Mouse (Mus musculus) lung, postnatal 14 days (tissue): ENCODE measurements around the gene Hist1h2ae.
A peak's percentile ranks its signal among the peaks of the same experiment; 100 is the strongest.
"Not testable (repeated sequence)": the region's sequence is repeated elsewhere in the genome, so short reads cannot be mapped to it uniquely, and the experiment has no call there.

ENCODE experiments used
- DNase-seq: peaks from one replicate; pipeline ENCODE4 v3.0.0; 2021

Gene Hist1h2ae

GRCm38 (mm10) chr13:23583387-23584068 lies 12.5 kb upstream of the Hist1h2ae start:
- no peak for DNase-seq

DNA sequence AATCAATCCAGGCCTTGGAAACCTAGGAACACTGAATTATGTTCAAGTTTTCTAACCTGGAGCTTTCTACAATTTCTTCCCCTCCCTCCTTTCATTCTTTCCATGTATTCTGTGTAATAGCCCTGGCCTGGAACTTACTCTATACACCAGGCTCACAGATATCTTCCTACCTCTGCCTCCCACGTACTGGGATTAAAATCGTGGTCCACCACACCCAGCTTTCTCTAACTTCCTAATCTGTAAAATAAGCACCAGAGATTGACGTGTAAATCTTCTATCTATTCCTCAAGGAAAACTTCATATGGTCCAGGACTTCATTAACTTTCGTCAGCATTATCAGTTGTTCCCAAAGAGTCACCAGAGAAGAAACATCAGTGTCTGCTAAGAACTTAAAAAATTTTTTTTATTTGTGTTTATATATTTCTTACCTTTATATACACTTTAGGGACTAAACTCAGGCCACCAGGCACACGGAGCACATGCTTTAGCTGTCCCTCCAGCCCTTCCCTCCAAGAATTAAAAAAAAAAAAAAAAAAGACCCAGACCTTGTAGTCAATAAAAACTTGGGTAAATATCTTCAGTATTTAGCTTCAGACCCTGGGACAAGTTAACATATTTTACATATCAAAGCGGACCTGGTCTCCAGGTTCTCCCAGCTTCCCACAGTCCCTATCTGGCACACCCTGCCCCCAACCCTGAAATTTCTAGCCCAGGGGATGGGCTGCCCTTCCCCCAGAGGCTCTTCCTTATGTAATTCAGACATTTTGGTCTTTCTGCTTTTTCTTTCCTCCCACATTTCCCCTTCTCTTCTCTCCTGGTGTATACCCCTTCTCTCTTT lies 11.4 kb upstream of the Hist1h2ae start:
- no peak for DNase-seq

GRCm38 (mm10) chr13:23581408-23582218 lies 10.6 kb upstream of the Hist1h2ae start, which contains the start of gene Hist1h4d:
TSS of gene Hist1h4d (plus strand) at chr13:23581598.
- DNase-seq: peak; percentile 97

GRCm38 (mm10) chr13:23577835-23578234 lies 6.8 kb upstream of the Hist1h2ae start:
- no peak for DNase-seq

DNA sequence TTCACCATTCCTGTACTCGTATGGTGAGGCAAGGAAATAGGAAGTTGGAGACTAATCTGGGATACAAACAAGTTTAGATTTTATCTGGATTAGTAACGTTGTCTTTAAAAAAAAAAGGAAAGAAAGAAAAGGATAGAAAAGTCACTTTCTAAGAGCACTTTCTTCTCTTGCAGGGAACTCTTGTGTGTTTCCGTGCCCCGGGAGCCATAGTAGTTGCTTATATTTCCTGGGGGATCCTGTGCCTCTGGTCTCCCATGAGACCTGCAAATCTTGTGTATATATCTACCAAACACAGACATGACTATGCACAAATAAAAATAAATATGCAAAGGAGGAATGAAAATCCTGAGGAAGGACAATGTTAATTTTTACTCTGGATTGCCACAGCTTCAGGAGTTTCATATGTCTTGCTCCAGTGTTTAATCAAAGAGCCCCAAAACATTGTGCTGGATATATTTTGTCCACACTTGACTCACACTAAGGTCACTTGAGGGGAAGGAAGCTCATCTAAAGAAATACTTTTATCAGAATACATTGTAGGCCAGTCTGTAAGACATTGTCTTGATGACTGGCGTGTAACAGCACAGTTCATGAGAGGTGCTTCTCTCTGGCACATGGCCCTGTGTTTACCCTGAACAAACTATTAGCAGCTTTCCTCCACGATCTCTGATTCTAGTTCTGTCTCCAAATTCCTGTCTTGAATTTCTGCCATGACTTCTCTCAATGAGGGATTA lies 6.1 kb upstream of the Hist1h2ae start:
- DNase-seq: no peak

- no peak for DNase-seq
These were observed 5.4 kb upstream of the Hist1h2ae start for GRCm38 (mm10) chr13:23576351-23576881.

GRCm38 (mm10) chr13:23575864-23576313 lies 4.9 kb upstream of the Hist1h2ae start:
- DNase-seq: not testable (repeated sequence)

- DNase-seq: peak; percentile 36
These were observed 4.3 kb upstream of the Hist1h2ae start, which contains the start of gene Hist1h3d for GRCm38 (mm10) chr13:23575271-23575851. TSS of gene Hist1h3d (plus strand) at chr13:23575763.

GRCm38 (mm10) chr13:23574546-23575170 lies 3.6 kb upstream of the Hist1h2ae start:
- not testable (repeated sequence) for DNase-seq

DNA sequence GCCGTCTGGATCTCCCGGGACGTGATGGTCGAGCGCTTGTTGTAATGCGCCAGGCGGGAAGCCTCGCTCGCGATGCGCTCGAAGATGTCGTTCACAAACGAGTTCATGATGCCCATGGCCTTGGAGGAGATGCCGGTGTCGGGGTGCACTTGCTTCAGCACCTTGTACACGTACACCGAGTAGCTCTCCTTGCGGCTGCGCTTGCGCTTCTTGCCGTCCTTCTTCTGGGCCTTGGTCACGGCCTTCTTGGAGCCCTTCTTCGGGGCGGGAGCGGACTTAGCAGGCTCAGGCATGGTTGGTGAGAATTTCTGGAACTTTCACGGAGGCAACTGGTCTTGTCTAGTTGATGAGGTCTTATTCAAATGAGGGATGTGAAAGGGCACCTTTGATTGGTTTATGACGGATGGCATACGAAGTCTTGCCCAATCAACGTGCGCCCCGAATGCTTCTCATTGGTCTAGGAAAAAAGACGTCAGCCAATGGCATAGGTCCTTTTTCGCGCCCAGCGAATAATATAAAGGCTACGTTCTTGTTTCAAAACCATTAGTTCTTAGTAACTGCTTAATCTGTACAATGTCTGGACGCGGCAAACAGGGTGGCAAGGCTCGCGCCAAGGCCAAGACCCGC lies 3.0 kb upstream of the Hist1h2ae start, which contains the start of the genes Hist1h2bf and Hist1h2ad:
Gene Hist1h2bf, minus strand, starts transcription at position 299 of the 627 bp plus-strand sequence.
Gene Hist1h2ad, plus strand, starts transcription at position 484 of the 627 bp plus-strand sequence.
- peak; percentile 88 for DNase-seq

DNA sequence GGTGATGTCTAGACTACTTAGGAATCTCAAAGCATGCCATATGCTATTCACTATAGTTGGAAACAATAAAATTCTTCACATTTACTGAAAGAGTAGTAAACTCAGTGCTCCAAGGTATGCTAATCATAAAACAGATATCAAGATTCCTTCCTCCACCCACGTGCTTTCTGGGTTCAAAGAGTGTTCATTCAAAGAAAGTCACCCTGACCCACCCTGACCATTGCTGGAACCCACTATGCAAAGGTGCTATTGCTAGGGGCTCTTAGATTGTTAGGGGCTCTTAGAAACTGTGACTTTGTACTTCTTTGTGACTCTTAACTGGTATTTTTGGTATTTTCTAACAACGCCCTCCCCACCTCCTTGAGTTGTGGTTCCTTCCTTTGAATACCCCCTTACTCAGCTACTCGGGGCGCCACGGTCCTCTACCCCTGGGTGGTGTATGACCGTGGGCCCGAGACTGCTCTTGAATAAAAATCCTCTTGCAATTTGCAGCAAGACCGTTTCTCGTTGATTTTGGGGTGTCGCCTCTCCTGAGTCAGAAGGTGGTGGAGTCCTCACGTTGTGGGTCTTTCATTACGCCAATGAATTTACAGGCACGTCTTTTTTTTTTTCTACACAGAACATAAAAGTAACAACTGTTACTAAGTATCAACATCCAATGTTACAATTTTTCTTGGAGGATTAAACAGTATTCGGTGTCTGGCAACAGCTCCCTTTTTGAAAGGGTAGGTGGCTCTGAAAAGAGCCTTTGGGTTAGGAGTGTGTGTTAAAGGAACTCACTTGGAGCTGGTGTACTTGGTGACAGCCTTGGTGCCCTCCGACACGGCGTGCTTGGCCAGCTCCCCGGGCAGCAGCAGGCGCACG lies 2.2 kb upstream of the Hist1h2ae start:
- not testable (repeated sequence) for DNase-seq

- no peak for DNase-seq
These were observed 1.4 kb upstream of the Hist1h2ae start for GRCm38 (mm10) chr13:23572218-23573033.

GRCm38 (mm10) chr13:23571504-23572217 lies 641 bp upstream of the Hist1h2ae start:
- not testable (repeated sequence) for DNase-seq

DNA sequence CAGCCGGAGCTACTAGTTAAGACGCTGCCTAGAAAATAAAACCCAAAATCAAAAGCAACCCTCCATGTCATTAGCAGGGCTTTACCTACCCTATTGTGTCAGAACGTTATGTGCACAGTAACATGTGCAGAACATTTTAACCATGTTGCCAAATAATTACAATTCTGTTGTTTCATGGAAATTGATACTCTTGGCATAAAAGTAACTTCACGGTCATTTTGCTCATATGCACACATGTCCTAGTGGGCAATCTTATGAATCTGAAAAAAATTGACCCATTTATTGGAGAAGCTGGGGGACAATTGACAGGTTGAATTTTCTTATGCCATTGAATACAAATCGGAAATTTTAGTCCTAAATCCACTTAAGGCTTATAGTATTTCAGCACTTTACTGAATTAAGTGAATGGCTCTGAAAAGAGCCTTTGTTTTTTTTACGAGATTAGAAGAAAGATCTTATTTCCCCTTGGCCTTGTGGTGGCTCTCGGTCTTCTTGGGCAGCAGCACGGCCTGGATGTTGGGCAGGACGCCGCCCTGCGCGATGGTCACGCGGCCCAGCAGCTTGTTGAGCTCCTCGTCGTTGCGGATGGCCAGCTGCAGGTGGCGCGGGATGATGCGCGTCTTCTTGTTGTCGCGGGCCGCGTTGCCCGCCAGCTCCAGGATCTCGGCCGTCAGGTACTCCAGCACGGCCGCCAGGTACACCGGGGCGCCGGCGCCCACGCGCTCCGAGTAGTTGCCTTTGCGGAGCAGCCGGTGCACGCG lies 579 bp downstream of the Hist1h2ae start:
- DNase-seq: not testable (repeated sequence)

- no peak for DNase-seq
These were observed 6.5 kb downstream of the Hist1h2ae start for GRCm38 (mm10) chr13:23564482-23564881.

DNA sequence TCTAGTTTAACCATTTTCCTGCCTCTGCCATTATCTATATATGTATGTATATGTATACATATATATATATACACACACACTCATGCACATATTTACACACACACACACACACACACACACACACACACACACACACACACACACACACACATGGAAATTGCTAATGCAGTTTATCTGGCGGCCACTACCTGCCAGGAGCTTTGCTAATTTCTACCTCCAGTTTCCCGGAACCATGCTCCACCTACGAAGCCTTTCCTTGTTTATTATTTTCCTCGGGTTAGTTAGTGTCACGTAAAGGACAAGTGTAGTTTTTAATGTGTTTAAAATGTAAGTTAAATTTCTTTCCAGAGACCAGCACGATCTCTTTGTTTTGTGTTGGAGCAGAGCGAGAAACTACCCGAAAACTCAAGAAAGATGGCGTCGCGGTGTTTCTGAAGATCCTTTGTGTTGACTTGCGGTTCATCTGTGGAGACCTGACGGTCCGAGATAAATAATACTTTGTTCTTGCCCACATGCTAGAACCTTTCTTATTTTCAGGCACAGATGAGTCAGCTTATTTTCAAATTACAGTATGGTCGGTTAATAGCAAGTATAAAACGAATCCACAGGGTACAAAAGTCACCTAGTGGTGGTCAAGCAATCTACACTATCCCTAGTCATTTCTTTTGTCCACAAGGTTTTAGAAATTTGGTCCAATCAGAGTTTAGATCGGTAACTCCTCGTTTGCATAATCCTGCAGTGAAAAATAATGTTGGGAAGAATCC lies 8.1 kb downstream of the Hist1h2ae start:
- no peak for DNase-seq
